Mouse (Mus musculus) limb, embryonic 15.5 days (tissue): ENCODE measurements at regions not wholly inside any gene's neighbourhood (a gene's known extent, or its start where the extent isn't known, plus 50 kb on each side); places are given as distances from the start of the nearest gene placed in this dataset.

Source experiments
- ATAC-seq: fragments of 200-750 bp; cut with Nextera tagmentation; 2 replicates; pipeline ENCODE4 v1.8.0; 2017; ENCODE audit warnings: low read depth, moderate TSS enrichment; ENCODE audit not compliant: insufficient number of reproducible peaks, low FRiP score, low TSS enrichment
- H3K27ac ChIP-seq: fragments of 300-500 bp; sonication (generic); 2 replicates; pipeline ENCODE4 v1.5.1; 2015; ENCODE audit warnings: moderate library complexity, mild to moderate bottlenecking, inconsistent platforms
- H3K27me3 ChIP-seq: fragments of 300-500 bp; sonication (generic); 2 replicates; pipeline ENCODE4 v1.6.1; 2015; ENCODE audit warnings: inconsistent platforms
- H3K36me3 ChIP-seq: fragments of 300-500 bp; sonication (generic); 2 replicates; pipeline ENCODE4 v1.6.1; 2015; ENCODE audit warnings: inconsistent platforms
- H3K4me1 ChIP-seq: fragments of 300-500 bp; sonication (generic); 2 replicates; pipeline ENCODE4 v1.6.1; 2015; ENCODE audit warnings: inconsistent platforms
- H3K4me2 ChIP-seq: fragments of 300-500 bp; sonication (generic); 2 replicates; pipeline ENCODE4 v1.6.1; 2015; ENCODE audit warnings: mild to moderate bottlenecking, inconsistent platforms
- H3K4me3 ChIP-seq: fragments of 300-500 bp; sonication (generic); 2 replicates; pipeline ENCODE4 v1.5.1; 2015; ENCODE audit warnings: mild to moderate bottlenecking, inconsistent platforms
- H3K9ac ChIP-seq: fragments of 300-500 bp; sonication (generic); 2 replicates; pipeline ENCODE4 v1.6.1; 2015; ENCODE audit warnings: inconsistent platforms
- H3K9me3 ChIP-seq: fragments of 300-500 bp; sonication (generic); 2 replicates; pipeline ENCODE4 v1.6.1; 2016; ENCODE audit warnings: inconsistent platforms
- WGBS: fragments of 180-500 bp; shearing (Covaris S2); methylation state at CpG from one replicate; pipeline ENCODE4 v1.1.7; 2015; 5-methylcytosine and 5-hydroxymethylcytosine counted together

- ATAC-seq, result no peak
- Histone ChIP-seq H3K27ac (no peak overlapping the region), H3K4me3 (no peak overlapping the region), H3K9ac (no peak overlapping the region), H3K4me2 (no peak overlapping the region), H3K27me3 (no peaks in the 10 kb centered on the region), H3K4me1 (peaks cover 2% of the 10 kb centered on the region; the same call in 1 of the 2 replicates), H3K9me3 (no peaks in the 10 kb centered on the region), H3K36me3 (no peaks in the 10 kb centered on the region)
- 40% methylated on average over 14 of the region's 14 CpGs for WGBS
These were observed 185.0 kb downstream of the Cd47 start for GRCm38 (mm10) chr16:49985082-49986076.

- ATAC-seq, result no peak
These were observed 186.6 kb downstream of the Cd47 start for GRCm38 (mm10) chr16:49986954-49987353.

DNA sequence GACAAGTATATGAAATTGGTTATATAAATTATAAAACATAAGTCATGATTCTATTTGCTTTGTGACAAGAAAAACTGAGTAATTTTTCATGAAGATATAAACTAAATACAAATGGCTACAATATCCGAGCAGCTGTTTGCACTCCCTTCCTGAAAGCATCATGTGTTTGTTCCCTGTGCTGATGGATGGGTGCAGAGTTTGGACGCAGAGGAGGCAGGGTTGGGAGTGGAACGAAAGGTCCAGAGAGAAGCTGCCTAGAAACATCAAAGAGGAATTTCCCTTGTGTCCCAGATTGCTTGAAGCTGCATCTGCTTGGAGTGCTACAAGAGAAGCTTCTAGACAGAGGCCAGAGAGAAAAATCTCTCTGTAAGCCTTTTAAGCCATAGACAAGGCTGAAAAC is 195.5 kb downstream of the Cd47 start:
- Histone ChIP-seq H3K9ac (no peak overlapping the region), H3K4me1 (peaks cover 6% of the 10 kb centered on the region; the same call in 1 of the 2 replicates), H3K36me3 (no peaks in the 10 kb centered on the region), H3K9me3 (no peaks in the 10 kb centered on the region), H3K27ac (no peak overlapping the region), H3K4me2 (no peak overlapping the region), H3K27me3 (no peaks in the 10 kb centered on the region), H3K4me3 (no peak overlapping the region)
- no peak for ATAC-seq
- 53% methylated on average over 3 of the region's 3 CpGs for WGBS

More at GRCm38 (mm10) chr16:49986954-49987353, 186.6 kb downstream of the Cd47 start:
- no peaks in the 10 kb centered on the region for H3K9me3 ChIP-seq
- H3K4me1 ChIP-seq, result no peaks in the 10 kb centered on the region
- WGBS, result 70% methylated on average over 6 of the region's 6 CpGs
- no peak overlapping the region for H3K4me2 ChIP-seq
- no peaks in the 10 kb centered on the region for H3K27me3 ChIP-seq
- H3K27ac ChIP-seq, result no peak overlapping the region
- no peak overlapping the region for H3K9ac ChIP-seq
- H3K36me3 ChIP-seq, result no peaks in the 10 kb centered on the region
- H3K4me3 ChIP-seq, result no peak overlapping the region

DNA sequence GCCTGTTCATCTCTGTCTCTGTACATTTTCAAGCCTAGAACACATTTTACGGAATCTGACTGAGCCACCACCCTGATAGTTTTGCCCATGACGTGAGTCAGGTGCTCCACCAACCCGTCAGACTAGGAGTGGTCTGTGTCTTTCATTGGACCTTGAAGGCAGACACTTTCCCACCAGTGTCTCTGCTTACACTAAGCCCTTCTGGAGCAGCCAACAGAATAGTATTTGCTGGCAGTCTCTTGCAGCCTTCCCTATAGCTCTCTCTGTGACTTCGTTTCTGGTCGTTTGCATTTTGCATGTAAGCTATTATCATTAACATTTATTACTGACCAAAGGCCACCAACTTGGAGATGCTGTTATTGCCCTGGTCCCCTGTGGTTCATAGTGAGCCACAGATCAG is 196.3 kb downstream of the Cd47 start:
- no peak overlapping the region for H3K4me2 ChIP-seq
- peak overlapping the region; percentile 38; the same call in 1 of the 2 replicates for H3K27ac ChIP-seq
- H3K4me1 ChIP-seq, result peaks cover 6% of the 10 kb centered on the region; the same call in 1 of the 2 replicates
- no peak overlapping the region for H3K4me3 ChIP-seq
- H3K36me3 ChIP-seq, result no peaks in the 10 kb centered on the region
- WGBS, result 49% methylated on average over 5 of the region's 5 CpGs
- no peak overlapping the region for H3K9ac ChIP-seq
- ATAC-seq, result no peak
- H3K9me3 ChIP-seq, result no peaks in the 10 kb centered on the region
- H3K27me3 ChIP-seq, result no peaks in the 10 kb centered on the region

DNA sequence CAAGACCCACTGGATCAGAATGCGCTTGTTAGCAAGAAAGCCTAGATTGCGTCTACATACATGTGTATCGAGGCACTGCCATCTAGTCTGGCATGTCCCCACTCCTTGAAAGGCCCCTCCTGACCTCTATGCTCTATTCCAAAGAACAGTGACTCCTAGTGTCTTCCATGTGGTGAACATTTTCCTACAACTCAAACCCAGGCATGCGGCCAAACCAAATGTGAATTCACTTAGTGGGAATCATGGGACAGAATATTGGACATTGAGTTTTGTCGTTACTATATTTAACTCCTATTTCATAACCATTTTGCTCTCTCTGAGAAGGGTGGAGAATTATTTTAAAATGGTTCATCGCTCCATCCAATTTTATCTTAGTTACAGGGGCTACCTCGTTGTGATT is 196.7 kb downstream of the Cd47 start:
- ATAC-seq, result no peak
- WGBS, result 52% methylated on average over 7 of the region's 7 CpGs
- Histone ChIP-seq H3K27me3 (no peaks in the 10 kb centered on the region), H3K27ac (peak overlapping the region; percentile 38; the same call in 1 of the 2 replicates), H3K9me3 (no peaks in the 10 kb centered on the region), H3K9ac (no peak overlapping the region), H3K4me1 (peaks cover 6% of the 10 kb centered on the region; the same call in 1 of the 2 replicates), H3K36me3 (no peaks in the 10 kb centered on the region), H3K4me3 (no peak overlapping the region), H3K4me2 (no peak overlapping the region)

DNA sequence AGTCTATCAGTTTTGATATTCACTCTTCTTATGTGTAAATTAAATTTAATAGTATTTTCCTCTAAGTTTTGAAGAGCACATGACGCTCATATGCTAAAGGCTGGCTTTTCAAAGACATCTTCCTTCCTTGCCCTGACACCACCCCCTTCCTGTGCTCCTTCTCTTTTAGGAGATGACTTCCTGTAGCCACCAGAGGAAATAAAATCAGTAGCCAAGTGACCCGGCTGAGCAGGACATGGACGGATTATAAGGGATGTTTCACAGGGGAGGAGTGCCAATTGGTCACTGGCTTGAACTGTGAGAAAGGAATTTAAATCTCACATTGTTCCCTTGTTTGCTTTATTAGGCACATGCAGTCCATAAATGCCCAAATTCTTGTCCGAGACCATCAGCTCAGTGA is 200.5 kb downstream of the Cd47 start:
- no peak overlapping the region for H3K27ac ChIP-seq
- H3K4me2 ChIP-seq, result no peak overlapping the region
- no peaks in the 10 kb centered on the region for H3K9me3 ChIP-seq
- no peak overlapping the region for H3K4me3 ChIP-seq
- WGBS, result 55% methylated on average over 4 of the region's 4 CpGs
- no peak for ATAC-seq
- H3K4me1 ChIP-seq, result peaks cover 6% of the 10 kb centered on the region; the same call in 1 of the 2 replicates
- no peaks in the 10 kb centered on the region for H3K36me3 ChIP-seq
- H3K27me3 ChIP-seq, result no peaks in the 10 kb centered on the region
- no peak overlapping the region for H3K9ac ChIP-seq

- H3K4me1 ChIP-seq, result peaks cover 2% of the 10 kb centered on the region; the same call in 1 of the 2 replicates
- no peak overlapping the region for H3K4me2 ChIP-seq
- WGBS, result 58% methylated on average over 3 of the region's 3 CpGs
- no peaks in the 10 kb centered on the region for H3K27me3 ChIP-seq
- no peaks in the 10 kb centered on the region for H3K36me3 ChIP-seq
- ATAC-seq, result no peak
- H3K9ac ChIP-seq, result no peak overlapping the region
- no peak overlapping the region for H3K27ac ChIP-seq
- H3K4me3 ChIP-seq, result no peak overlapping the region
- no peaks in the 10 kb centered on the region for H3K9me3 ChIP-seq
These were observed 201.5 kb downstream of the Cd47 start for GRCm38 (mm10) chr16:50001662-50002455.

DNA sequence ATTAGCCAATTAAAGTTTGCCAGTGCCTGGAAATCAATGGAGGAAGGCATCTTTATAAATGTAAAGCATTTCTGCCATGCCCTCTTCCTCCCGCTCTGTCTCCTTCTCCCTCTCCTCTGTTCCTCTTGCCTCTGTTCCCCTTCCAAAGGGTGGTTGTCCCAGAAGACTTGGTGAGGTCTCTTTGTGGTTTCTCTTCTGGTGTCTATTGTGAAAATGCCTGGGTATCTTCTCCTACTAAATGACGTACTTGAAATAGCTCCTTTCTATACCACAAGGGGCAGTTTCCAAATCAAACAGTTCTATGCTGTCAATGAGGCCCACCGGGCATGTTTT is 202.1 kb downstream of the Cd47 start:
- no peaks in the 10 kb centered on the region for H3K4me1 ChIP-seq
- no peaks in the 10 kb centered on the region for H3K36me3 ChIP-seq
- no peaks in the 10 kb centered on the region for H3K27me3 ChIP-seq
- no peak overlapping the region for H3K9ac ChIP-seq
- no peak for ATAC-seq
- no peak overlapping the region for H3K27ac ChIP-seq
- 89% methylated on average over 3 of the region's 3 CpGs for WGBS
- H3K4me2 ChIP-seq, result no peak overlapping the region
- no peak overlapping the region for H3K4me3 ChIP-seq
- no peaks in the 10 kb centered on the region for H3K9me3 ChIP-seq

DNA sequence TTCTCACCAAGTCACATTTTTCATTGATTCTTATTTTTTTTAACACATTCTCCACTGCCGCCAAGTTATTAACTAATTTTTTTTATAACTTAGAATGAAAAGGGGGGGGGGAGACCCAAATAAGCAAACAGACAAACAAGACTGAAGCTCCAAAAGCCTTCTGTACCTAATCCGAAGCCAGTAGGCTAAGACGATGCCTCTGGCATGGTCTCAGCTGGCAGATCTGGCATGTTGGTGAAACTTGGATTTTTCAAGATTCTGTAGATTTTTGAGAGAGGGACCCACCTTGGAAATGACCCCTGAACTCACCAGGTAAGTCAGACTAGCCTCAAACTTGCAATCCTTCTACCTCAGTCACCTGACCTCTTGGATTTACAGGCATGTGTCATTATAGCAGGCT is 208.7 kb downstream of the Cd47 start:
- H3K27me3 ChIP-seq, result no peaks in the 10 kb centered on the region
- 81% methylated on average over 3 of the region's 3 CpGs for WGBS
- no peak for ATAC-seq

DNA sequence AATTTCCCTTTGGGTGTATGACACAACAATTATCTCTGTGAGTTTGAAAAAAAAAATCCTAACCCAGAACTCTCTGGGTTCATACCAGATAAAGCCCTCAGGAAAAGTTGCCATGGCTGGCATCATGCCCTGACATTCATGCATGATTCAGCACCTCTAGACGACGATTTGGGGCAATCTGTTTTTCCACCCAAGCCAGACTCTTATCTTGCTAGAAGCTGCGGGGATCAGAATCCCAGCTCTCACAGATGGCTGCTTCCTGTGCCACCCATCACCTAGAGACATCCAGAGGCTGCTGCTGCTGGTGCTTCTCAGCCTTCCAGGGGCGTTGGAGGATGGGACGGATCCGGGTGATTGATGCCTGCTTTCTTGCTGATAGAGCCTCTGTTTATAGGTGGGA is 209.2 kb downstream of the Cd47 start:
- 33% methylated on average over 6 of the region's 6 CpGs for WGBS
- Histone ChIP-seq H3K27ac (no peak overlapping the region), H3K27me3 (no peaks in the 10 kb centered on the region), H3K36me3 (no peaks in the 10 kb centered on the region), H3K9me3 (no peaks in the 10 kb centered on the region), H3K4me2 (no peak overlapping the region), H3K4me3 (no peak overlapping the region), H3K9ac (no peak overlapping the region), H3K4me1 (no peaks in the 10 kb centered on the region)
- no peak for ATAC-seq

More for the DNA sequence above, 208.7 kb downstream of the Cd47 start:
- no peaks in the 10 kb centered on the region for H3K9me3 ChIP-seq
- H3K4me3 ChIP-seq, result no peak overlapping the region
- no peak overlapping the region for H3K27ac ChIP-seq
- H3K4me2 ChIP-seq, result no peak overlapping the region
- no peaks in the 10 kb centered on the region for H3K4me1 ChIP-seq
- no peak overlapping the region for H3K9ac ChIP-seq
- H3K36me3 ChIP-seq, result no peaks in the 10 kb centered on the region

- H3K27me3 ChIP-seq, result no peaks in the 10 kb centered on the region
- H3K9me3 ChIP-seq, result no peaks in the 10 kb centered on the region
- 0 out of 2 replicates have a peak overlapping the region, but pooled peaks have one; percentile 3 for H3K27ac ChIP-seq
- no peaks in the 10 kb centered on the region for H3K4me1 ChIP-seq
- no peak overlapping the region for H3K4me3 ChIP-seq
- ATAC-seq, result no peak
- H3K4me2 ChIP-seq, result no peak overlapping the region
- no peak overlapping the region for H3K9ac ChIP-seq
- 66% methylated on average over 5 of the region's 5 CpGs for WGBS
- H3K36me3 ChIP-seq, result no peaks in the 10 kb centered on the region
These were observed 209.7 kb downstream of the Cd47 start for GRCm38 (mm10) chr16:50010074-50010473.

DNA sequence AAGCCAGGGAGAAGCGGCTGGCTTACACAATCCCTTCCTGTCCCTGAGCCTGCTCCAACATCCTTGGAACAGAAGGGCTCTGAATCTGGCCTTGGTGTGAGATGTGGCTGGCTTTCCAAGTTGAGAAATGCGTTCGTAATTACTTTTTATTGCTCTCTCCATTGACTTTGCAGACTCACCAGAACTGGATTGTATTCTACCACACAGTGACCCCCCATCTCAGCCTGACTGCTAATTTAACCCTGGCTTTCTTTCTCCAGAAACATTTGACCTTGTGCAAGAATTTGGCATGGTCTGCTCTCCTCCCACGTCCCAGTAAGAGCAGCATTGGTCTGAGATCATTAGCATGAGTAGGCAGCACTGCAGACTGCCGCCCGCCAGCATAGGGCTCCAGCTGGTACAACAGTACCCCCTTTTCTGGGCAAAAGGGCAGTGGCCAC is 210.2 kb downstream of the Cd47 start:
- H3K4me3 ChIP-seq, result no peak overlapping the region
- H3K9me3 ChIP-seq, result no peaks in the 10 kb centered on the region
- WGBS, result 34% methylated on average over 6 of the region's 6 CpGs

More for the DNA sequence above, 210.2 kb downstream of the Cd47 start:
- Histone ChIP-seq H3K27ac (0 out of 2 replicates have a peak overlapping the region, but pooled peaks have one; percentile 3), H3K9ac (no peak overlapping the region), H3K4me1 (no peaks in the 10 kb centered on the region), H3K36me3 (no peaks in the 10 kb centered on the region), H3K4me2 (no peak overlapping the region), H3K27me3 (no peaks in the 10 kb centered on the region)
- ATAC-seq, result peak; percentile 44; the same call in 1 of the 2 replicates
